Mouse (Mus musculus) liver, embryonic 16.5 days (tissue): ENCODE data around the gene Nfkbia. TPM values are rescaled to one million over a fixed set of nuclear protein-coding genes. Genes with fewer than 3 reads are reported as not detected.

Experiments
- ATAC-seq: fragments of 200-750 bp; cut with Nextera tagmentation; 2 replicates; pipeline ENCODE4 v1.8.0; 2017; ENCODE audit warnings: low read depth, mild to moderate bottlenecking, moderate number of reproducible peaks, moderate library complexity
- H3K27ac ChIP-seq: fragments of 300-500 bp; sonication (generic); 2 replicates; pipeline ENCODE4 v1.5.1; 2014; ENCODE audit warnings: mild to moderate bottlenecking, low read length
- H3K27me3 ChIP-seq: fragments of 300-500 bp; sonication (generic); 2 replicates; pipeline ENCODE4 v1.6.1; 2014; ENCODE audit warnings: low read depth, low read length, mixed read lengths; ENCODE audit not compliant: control insufficient read depth, insufficient read depth
- H3K36me3 ChIP-seq: fragments of 300-500 bp; sonication (generic); 2 replicates; pipeline ENCODE4 v1.6.1; 2014; ENCODE audit warnings: mild to moderate bottlenecking; ENCODE audit not compliant: control insufficient read depth, insufficient read depth
- H3K4me1 ChIP-seq: fragments of 300-500 bp; sonication (generic); 2 replicates; pipeline ENCODE4 v1.6.1; 2014; ENCODE audit warnings: low read depth, low read length, mixed read lengths; ENCODE audit not compliant: control insufficient read depth
- H3K4me2 ChIP-seq: fragments of 300-500 bp; sonication (generic); 2 replicates; pipeline ENCODE4 v1.6.1; 2014; ENCODE audit warnings: low read depth, low read length, mixed read lengths
- H3K4me3 ChIP-seq: fragments of 300-500 bp; sonication (generic); 2 replicates; pipeline ENCODE4 v1.5.1; 2014; ENCODE audit warnings: low read depth, mild to moderate bottlenecking, low read length
- H3K9ac ChIP-seq: fragments of 300-500 bp; sonication (generic); 2 replicates; pipeline ENCODE4 v1.6.1; 2014; ENCODE audit warnings: low read depth, low read length
- H3K9me3 ChIP-seq: fragments of 300-500 bp; sonication (generic); replicated peaks from 2 replicates; pipeline ENCODE4 v1.6.1; 2016; ENCODE audit warnings: low read length; ENCODE audit not compliant: control insufficient read depth
- WGBS: fragments of 180-500 bp; shearing (Covaris S2); extraction: QIAGEN DNeasy Blood & Tissue Kit; methylation state at CpG from one replicate; pipeline ENCODE4 v1.1.7; 2014; ENCODE audit not compliant: insufficient replicate concordance; 5-methylcytosine and 5-hydroxymethylcytosine counted together
- polyA plus RNA-seq: library from polyadenylated mRNA; unstranded; fragments of >200 nt; fragmentation: Nextera tagmentation; extraction: Ambion mirVana; gene quantifications from 2 replicates; pipeline ENCODE4 v1.2.1, GENCODE M21; 2015

Nfkbia gene
- polyA plus RNA-seq, 1 experiment from 2014 or later: 24.5 TPM

DNA sequence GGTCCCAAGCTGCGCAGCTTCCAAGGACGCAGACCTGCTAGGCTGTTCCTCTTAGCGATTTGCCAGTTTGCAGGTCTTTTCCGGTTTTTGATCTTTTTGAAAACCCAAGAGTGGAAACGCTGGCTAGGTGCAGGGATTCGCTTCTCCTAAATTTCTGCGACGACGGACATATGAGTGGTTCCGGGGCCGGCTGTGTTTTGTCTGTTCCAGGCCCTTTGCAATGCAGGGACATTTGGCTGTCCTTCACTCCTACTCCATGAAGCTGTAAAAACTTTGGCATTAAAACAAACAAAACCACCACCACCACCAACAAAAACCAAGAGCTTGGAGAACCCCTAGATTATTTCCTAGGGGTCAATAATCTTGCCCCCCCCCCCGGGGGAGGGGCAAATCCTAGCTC is 494 bp upstream of the Nfkbia start:
- Histone ChIP-seq H3K9ac (peak overlapping the region; percentile 88), H3K4me2 (peak overlapping the region; percentile 95), H3K27ac (peak overlapping the region; percentile 95), H3K36me3 (peaks cover 11% of the 10 kb centered on the region), H3K4me1 (peaks cover 27% of the 10 kb centered on the region), H3K4me3 (peak overlapping the region; percentile 90), H3K27me3 (peaks cover 21% of the 10 kb centered on the region), H3K9me3 (no peaks in the 10 kb centered on the region)
- no peak for ATAC-seq
- WGBS: 1% methylated on average over 12 of the region's 12 CpGs

GRCm38 (mm10) chr12:55491516-55492183 is 797 bp downstream of the Nfkbia start:
- peak; percentile 90 for ATAC-seq
- peak overlapping the region; percentile 95 for H3K27ac ChIP-seq
- H3K4me3 ChIP-seq: peak overlapping the region; percentile 90
- peaks cover 11% of the 10 kb centered on the region for H3K36me3 ChIP-seq
- H3K4me1 ChIP-seq: peaks cover 27% of the 10 kb centered on the region
- peak overlapping the region; percentile 95 for H3K4me2 ChIP-seq
- WGBS: under 1% methylated on average over 38 of the region's 57 CpGs
- H3K9ac ChIP-seq: peak overlapping the region; percentile 88
- H3K27me3 ChIP-seq: peaks cover 10% of the 10 kb centered on the region
- H3K9me3 ChIP-seq: no peaks in the 10 kb centered on the region

GRCm38 (mm10) chr12:55490722-55491449 is 1.6 kb downstream of the Nfkbia start:
- no peaks in the 10 kb centered on the region for H3K9me3 ChIP-seq
- 0 out of 2 replicates have a peak, but pooled peaks cover 3% of the 10 kb centered on the region for H3K27me3 ChIP-seq
- peak overlapping the region; percentile 90 for H3K4me3 ChIP-seq
- H3K9ac ChIP-seq: peak overlapping the region; percentile 88
- ATAC-seq: no peak
- H3K4me1 ChIP-seq: peaks cover 23% of the 10 kb centered on the region
- peaks cover 11% of the 10 kb centered on the region for H3K36me3 ChIP-seq
- WGBS: 77% methylated on average over 13 of the region's 13 CpGs
- peak overlapping the region; percentile 80 for H3K27ac ChIP-seq
- peak overlapping the region; percentile 95 for H3K4me2 ChIP-seq

GRCm38 (mm10) chr12:55489986-55490721 is 2.3 kb downstream of the Nfkbia start:
- Histone ChIP-seq H3K36me3 (peaks cover 11% of the 10 kb centered on the region), H3K27ac (peak overlapping the region; percentile 49), H3K9ac (no peak overlapping the region), H3K27me3 (0 out of 2 replicates have a peak, but pooled peaks cover 2% of the 10 kb centered on the region), H3K9me3 (no peaks in the 10 kb centered on the region), H3K4me1 (peaks cover 23% of the 10 kb centered on the region), H3K4me3 (peak overlapping the region; percentile 90), H3K4me2 (peak overlapping the region; percentile 26)
- no peak for ATAC-seq
- WGBS: 76% methylated on average over 14 of the region's 14 CpGs

DNA sequence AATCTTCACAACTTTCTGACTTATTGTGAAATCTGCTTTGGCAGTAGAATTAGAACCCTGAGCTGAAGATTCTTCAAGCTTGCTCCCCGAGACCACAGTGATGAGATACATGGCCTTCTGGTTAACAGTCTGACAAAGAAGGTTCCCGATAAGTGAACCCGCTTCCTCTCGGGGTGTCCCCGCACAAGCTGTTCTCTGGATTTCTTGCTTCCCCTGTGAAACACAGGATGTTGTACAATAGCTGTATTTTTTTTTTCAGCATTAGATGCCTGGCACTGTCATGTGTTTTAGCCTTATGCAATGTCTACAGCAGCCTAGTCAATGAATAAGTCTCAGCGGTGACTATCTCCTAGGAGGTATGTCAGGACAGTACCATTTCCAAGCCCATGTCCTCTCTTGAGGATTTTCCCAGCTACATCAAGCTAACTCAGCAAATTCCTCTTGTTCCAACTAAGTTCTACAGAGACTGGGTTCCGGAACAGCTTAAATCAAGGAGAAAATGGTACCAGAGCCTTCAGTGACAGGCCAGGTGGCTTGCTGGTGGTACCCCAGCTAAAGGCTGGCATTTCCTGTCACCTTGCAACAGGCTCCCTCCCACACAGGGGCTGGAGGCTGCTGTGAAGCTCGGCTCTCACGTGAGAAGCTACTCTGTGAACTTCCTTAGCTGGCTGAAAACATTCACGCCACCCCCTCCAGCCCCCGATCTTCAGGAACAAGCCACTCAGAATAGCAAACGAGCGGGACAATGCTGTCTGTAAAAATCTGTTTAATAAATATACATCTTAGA is 3.6 kb downstream of the Nfkbia start:
- H3K4me3 ChIP-seq: no peak overlapping the region
- H3K4me1 ChIP-seq: peaks cover 23% of the 10 kb centered on the region
- H3K9ac ChIP-seq: no peak overlapping the region
- H3K9me3 ChIP-seq: no peaks in the 10 kb centered on the region
- H3K27ac ChIP-seq: peak overlapping the region; percentile 68
- H3K27me3 ChIP-seq: 0 out of 2 replicates have a peak, but pooled peaks cover under 1% of the 10 kb centered on the region
- H3K4me2 ChIP-seq: no peak overlapping the region
- 49% methylated on average over 13 of the region's 13 CpGs for WGBS
- H3K36me3 ChIP-seq: peaks cover 11% of the 10 kb centered on the region
- ATAC-seq: no peak

DNA sequence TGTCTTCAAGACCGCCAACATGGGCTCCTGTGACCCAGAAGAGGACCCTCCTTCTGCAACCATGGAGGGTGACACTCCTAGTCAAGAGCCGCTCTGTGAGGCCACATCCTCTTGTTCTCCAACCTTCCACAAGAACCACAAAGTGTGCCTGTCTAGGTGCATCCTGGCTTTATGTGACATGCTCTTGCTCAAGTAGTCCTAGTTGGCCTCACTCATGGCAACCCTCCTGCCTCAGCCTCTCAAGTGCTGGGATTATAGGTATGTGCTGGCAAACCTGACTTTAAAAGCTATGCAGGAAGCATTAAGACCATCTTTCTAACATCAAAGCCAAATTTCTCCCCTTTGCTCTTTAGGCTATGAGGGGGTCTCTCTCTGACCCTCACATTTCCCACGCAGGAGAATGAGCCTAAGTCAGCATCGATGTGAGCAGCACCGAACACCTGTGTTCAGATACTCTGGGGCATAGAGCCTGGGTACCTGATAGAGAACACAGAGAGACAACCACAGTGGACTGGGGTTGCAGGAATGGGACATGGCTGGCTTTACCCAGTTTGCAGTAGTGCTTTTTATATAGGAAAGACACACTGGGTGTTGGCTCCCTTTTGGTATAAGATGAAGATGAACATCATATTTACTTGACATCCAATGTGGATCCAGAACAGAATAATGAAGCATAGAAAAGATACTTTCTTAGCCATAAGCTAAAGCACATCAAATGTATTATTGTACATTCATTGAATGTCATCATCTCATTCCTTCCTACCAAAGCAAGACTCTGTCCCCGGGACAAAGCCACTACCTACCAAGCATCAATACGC is 4.4 kb downstream of the Nfkbia start:
- 78% methylated on average over 7 of the region's 7 CpGs for WGBS
- H3K4me2 ChIP-seq: no peak overlapping the region
- no peak overlapping the region for H3K27ac ChIP-seq
- H3K9me3 ChIP-seq: no peaks in the 10 kb centered on the region
- H3K9ac ChIP-seq: no peak overlapping the region
- H3K27me3 ChIP-seq: no peaks in the 10 kb centered on the region
- ATAC-seq: no peak
- H3K4me3 ChIP-seq: no peak overlapping the region
- H3K36me3 ChIP-seq: peaks cover 11% of the 10 kb centered on the region
- H3K4me1 ChIP-seq: peaks cover 23% of the 10 kb centered on the region

DNA sequence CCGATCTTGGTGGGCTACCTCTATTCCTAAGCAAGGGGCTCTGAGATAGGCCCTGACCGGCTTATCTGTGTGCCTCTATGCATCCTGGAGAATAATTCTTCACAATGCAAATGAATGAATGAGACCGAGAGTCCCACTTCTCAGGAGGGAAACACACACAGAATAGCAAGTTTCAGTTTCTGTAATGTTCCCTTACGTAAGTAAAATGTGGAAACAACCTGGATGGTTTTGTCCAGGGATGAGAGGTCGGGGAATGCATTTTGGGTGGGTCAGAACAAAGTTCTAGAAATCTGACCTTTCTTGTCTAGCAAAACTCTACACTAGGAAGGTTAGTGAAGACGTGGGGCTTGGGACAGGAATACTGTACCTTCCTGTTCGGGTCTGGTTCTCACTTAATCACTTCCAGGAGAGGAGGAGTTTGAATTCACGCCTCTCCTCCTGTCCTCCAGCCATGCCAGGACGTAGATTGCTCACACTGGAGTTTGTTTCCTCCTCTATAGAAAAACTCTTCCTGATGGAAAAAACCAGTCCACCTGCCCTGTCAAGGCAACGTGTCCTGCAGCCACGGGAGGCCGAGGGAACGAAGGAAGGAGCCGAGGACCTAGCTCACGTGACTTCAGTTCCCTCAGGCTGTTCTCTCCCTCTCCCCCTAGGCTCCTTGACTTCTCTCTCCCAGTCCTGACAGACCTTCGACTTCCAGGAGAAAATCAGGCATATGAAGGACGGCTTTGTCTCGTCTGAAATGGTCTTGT is 5.3 kb downstream of the Nfkbia start:
- peaks cover 11% of the 10 kb centered on the region for H3K36me3 ChIP-seq
- no peak overlapping the region for H3K9ac ChIP-seq
- H3K27me3 ChIP-seq: no peaks in the 10 kb centered on the region
- H3K4me2 ChIP-seq: no peak overlapping the region
- H3K4me1 ChIP-seq: peaks cover 18% of the 10 kb centered on the region
- H3K27ac ChIP-seq: no peak overlapping the region
- no peaks in the 10 kb centered on the region for H3K9me3 ChIP-seq
- ATAC-seq: no peak
- H3K4me3 ChIP-seq: no peak overlapping the region
- 56% methylated on average over 18 of the region's 18 CpGs for WGBS
